Mouse (Mus musculus) small intestine, adult 10 weeks (tissue): ENCODE data around the gene Olfr960. TPM values are rescaled to one million over a fixed set of nuclear protein-coding genes. Genes with fewer than 3 reads are reported as not detected.

ENCODE experiments used
- polyA plus RNA-seq: library from polyadenylated mRNA; stranded (reverse); fragments of 350-450 nt; fragmentation: Illumina TruSeq; extraction: RNeasy Lipid Tissue Mini Kit (QIAGEN cat#74804); gene quantifications from one replicate; pipeline ENCODE4 v1.2.3, GENCODE M21; 2014; ENCODE audit warnings: low replicate concordance

The Olfr960 gene
- not detected for polyA plus RNA-seq

GRCm38 (mm10) chr9:39621073-39621472 is at the start of gene Olfr960:
Gene Olfr960 (plus strand): TSS chr9:39621373.

GRCm38 (mm10) chr9:39575469-39575868 is 45.7 kb upstream of the Olfr960 start, which contains the start of gene Olfr959:
Gene Olfr959 (minus strand): TSS chr9:39575569.

GRCm38 (mm10) chr9:39603999-39604453 is 17.1 kb upstream of the Olfr960 start, which contains the start of gene AW551984:
Gene AW551984 (minus strand): TSS chr9:39604403.

GRCm38 (mm10) chr9:39610355-39610754 is 10.8 kb upstream of the Olfr960 start, which contains the start of gene Olfr148:
Gene Olfr148 (plus strand): TSS chr9:39610655.

GRCm38 (mm10) chr9:39644785-39645184 is 23.6 kb downstream of the Olfr960 start, which contains the start of gene Olfr961:
Gene Olfr961 (plus strand): TSS chr9:39645085.

GRCm38 (mm10) chr9:39666905-39667304 is 45.7 kb downstream of the Olfr960 start, which contains the start of gene Olfr963:
Gene Olfr963 (plus strand): TSS chr9:39667205.

Other genes starting within 250 kb of the Olfr960 start
- not detected for gene Olfr951, start 234.0 kb upstream of the Olfr960 start, polyA plus RNA-seq
- not detected for gene Olfr952, start 194.2 kb upstream of the Olfr960 start, polyA plus RNA-seq
- not detected for gene Olfr954, start 164.7 kb upstream of the Olfr960 start, polyA plus RNA-seq
- gene Olfr955, start 149.4 kb upstream of the Olfr960 start, polyA plus RNA-seq: not detected
- gene Olfr44, start 127.4 kb upstream of the Olfr960 start, polyA plus RNA-seq: not detected
- gene Olfr957, start 105.6 kb upstream of the Olfr960 start, polyA plus RNA-seq: not detected
- not detected for gene Olfr958, start 67.3 kb upstream of the Olfr960 start, polyA plus RNA-seq
- not detected for gene Olfr959, start 45.8 kb upstream of the Olfr960 start, polyA plus RNA-seq
- 1.5 TPM for gene AW551984, start 17.0 kb upstream of the Olfr960 start, polyA plus RNA-seq
- not detected for gene Olfr148, start 10.7 kb upstream of the Olfr960 start, polyA plus RNA-seq
- not detected for gene Olfr961, start 23.7 kb downstream of the Olfr960 start, polyA plus RNA-seq
- not detected for gene Olfr963, start 45.8 kb downstream of the Olfr960 start, polyA plus RNA-seq
- gene Olfr149, start 85.7 kb downstream of the Olfr960 start, polyA plus RNA-seq: not detected
- gene Olfr965, start 90.0 kb downstream of the Olfr960 start, polyA plus RNA-seq: not detected
- gene Olfr150, start 109.6 kb downstream of the Olfr960 start, polyA plus RNA-seq: not detected
- not detected for gene Olfr967, start 124.9 kb downstream of the Olfr960 start, polyA plus RNA-seq
- gene Olfr968, start 161.9 kb downstream of the Olfr960 start, polyA plus RNA-seq: not detected
- not detected for gene Olfr969, start 169.6 kb downstream of the Olfr960 start, polyA plus RNA-seq
- not detected for gene Olfr970, start 187.5 kb downstream of the Olfr960 start, polyA plus RNA-seq
- not detected for gene Olfr971, start 215.5 kb downstream of the Olfr960 start, polyA plus RNA-seq
- gene Olfr972, start 245.0 kb downstream of the Olfr960 start, polyA plus RNA-seq: not detected